Mouse (Mus musculus) kidney, adult 2 months (tissue): Measurements from ENCODE around the gene Stoml2.

ENCODE experiments used
- CTCF ChIP-seq: fragments of 200-500 bp; conservative IDR thresholded peaks from 2 replicates; pipeline ENCODE4 v1.5.1; 2011; ENCODE audit warnings: low read depth, mild to moderate bottlenecking, control low read depth, low read length, moderate library complexity, mixed read lengths; ENCODE audit not compliant: insufficient read depth, insufficient read length
- POLR2A ChIP-seq: fragments of 200-500 bp; IDR thresholded peaks from one replicate; pipeline ENCODE4 v1.6.1; 2011; ENCODE audit warnings: low read depth, low read length, control low read depth

GRCm38 (mm10) chr4:43040881-43041547 lies 9.5 kb upstream of the Stoml2 start:
- no peak for TF ChIP-seq CTCF
- no peak for TF ChIP-seq POLR2A
